Mouse (Mus musculus): ENCODE measurements at regions not wholly inside any gene's neighbourhood (a gene's known extent, or its start where the extent isn't known, plus 50 kb on each side); places are given as distances from the start of the nearest gene placed in this dataset.

DNA sequence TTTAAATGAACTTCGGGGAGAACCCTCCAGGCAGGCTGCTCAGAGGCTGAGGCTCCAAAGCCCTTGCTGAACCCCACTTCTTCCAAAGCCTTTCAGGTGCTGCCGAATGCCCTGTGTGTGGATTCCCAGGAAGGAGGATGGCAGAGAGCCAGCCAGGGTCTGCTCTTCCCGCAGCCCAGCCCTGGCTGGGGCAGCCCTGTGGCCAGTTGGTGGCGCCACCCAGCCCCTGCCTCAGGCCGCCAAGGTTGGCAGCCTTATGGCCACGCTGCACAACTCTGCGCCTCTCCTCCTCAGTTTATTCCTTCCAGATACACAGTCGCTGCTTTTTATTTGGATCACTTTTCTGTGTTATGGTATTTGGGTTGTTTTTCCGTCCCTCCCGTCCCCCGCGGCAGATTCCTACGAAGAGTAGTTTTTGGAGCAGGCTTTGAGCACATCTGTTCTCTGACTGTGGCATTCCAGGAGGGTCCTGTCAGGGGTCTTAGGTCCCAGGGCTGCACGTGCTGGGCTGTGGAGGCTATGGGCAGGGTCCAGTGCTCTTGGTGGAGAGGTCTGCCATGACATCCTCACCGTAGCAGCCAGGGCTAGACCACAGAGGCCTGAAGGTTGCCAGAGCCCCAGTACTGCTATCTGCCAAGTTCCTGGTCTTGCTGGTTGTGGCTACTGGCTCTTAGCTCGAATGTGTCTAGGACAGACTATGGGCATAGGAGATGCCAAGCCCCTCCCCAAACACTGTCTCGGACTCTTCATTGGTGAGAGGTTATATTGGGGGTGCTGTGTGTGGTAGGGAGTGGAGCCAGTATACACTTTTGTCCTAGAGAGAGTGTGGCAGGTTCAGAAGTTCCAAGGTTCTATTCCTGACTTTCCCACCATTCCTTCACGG is 101.5 kb upstream of the Vps8 start:
- no peak for DNase-seq

DNA sequence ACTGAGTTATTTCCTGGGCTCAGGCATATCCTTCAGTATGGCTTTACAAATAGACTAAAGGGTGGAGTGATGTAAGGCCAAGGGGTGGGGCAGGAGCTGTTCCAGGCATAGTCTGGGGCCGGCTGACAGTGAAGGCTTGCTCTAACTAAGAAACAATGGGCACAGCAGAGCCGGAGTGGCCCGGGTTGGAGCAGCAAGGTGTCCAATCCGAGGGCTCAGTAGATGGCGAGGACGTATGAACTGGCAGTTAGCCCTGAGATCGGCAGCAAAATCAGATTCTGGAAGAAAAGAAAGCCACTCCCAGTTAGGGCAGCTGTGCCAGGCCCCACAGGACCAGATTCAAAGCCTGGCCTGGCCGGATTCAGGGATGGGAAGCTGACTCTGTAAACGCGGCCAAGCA is 100.5 kb upstream of the Vps8 start:
- no peak for DNase-seq

DNA sequence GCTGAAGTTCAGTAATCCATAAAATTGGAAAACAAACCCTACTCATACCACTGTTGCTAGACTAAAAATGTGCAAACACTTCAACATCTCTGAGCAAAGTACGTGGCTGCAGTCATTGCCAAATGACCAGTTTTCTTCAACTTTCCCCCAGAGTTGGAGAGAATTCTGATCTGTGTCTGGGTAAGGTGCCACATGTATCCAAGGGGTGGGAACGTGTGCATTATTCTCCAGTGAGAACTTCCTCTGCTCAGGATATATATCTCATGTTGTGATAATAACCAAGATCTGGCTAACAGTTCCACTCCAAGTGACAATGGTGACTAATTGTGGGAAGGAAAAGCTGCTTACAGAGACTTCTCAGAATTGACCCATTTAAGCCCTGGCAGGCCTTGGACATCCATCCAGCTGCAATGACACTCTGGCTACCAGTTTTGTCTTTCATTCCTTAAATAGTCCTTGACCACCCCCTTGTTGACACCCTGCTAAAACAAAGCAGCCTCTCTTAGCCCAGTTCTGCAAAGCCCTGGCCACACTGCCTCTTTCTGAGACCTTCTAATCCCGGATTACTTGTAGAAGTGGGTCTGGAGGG is 99.4 kb upstream of the Vps8 start:
- no peak for DNase-seq

DNA sequence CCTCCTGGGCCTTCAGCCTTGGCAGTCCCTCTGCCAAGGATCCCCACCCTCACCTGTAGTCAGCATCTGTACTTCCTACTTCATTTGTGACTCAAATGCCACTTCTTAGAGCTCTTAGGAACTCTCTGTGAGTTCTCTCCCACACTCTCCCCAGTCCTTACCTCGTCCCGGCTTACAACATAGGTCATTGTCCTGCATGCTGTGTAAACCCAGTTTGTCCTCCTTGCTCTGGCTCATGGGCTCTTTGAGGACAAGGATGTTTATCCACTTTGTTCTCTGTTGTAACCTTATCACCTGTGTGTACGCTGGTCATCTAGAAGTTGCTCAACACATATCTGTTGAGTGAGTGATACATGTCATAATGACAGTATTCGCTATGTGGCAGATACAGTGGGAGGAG is 94.9 kb upstream of the Vps8 start:
- no peak for DNase-seq

DNA sequence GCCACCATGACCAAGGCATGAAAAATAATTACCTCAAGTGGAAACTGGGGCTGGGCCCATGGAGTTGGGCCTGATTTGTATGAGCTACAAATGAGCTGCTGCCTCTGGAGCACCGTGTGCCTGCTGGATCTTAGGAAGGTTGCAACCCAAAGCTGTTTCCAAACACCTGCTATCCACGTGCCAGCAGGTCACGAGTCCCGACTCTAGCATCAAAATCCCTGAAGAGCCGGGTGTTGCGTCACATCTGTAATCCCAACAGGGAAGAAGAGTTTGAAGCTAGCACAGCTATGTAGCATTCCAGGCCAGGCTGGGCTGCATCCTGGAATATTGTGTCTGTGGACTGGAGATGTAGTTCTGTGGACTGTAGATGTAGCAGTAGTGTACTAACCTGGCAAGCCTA is 93.7 kb upstream of the Vps8 start:
- DNase-seq = no peak

DNA sequence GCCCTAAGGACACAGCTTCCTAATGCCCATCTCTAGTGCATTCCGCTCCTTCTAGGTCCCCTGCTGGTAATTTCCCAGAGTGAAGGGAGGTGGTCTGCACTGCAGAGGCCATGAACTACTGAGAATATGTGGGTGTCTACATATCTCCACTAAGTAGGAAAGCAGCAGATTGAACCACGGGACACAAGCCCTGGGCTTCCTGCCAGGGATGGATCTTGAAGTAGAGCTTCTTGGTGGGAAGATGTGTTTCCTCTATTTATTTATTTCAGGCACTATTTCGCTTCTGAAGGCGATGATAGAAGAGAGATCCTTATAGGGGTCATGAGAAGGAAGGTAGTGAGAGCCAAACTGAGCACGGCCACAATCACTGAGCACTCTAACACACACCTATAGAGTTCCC is 91.7 kb upstream of the Vps8 start:
- DNase-seq = no peak

DNA sequence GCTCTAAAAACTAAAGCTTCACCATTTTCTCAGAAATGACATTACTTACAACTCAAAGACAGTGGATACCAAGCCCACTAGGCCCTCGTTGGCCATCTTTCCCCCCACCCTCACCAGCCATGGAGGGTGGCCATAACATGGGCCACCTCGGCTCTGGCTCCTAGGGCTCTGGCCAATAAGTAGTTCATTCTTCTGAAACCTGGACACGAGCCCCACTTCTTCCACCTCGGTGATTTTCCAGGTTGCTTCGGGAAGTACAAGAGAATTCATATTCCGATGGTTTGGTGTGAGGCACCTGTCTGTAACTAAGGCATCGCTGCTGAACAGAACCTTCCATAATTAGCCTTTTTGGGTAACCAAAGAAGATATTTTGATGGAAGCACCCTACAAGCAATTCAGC is 90.5 kb upstream of the Vps8 start:
- DNase-seq = peak in 1 of 2 experiments; percentile 8

DNA sequence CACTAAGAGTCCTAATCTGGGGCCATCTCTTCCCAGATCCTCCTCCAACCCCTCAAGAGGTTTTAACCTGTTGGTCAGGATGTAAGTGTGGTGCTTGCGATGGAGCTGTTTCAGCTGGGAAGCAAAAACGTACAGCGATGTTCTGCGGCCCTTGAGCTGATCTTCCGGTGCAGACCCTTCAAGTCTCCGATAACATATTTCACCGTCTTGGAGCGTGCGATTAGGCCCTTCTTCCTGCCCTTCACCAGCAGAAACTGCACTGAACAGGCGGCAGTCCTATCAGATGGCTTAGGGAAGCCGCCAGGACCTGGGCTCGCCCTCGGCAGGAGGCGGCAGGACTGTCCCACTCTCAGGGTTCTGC is 90.1 kb upstream of the Vps8 start:
- no peak for DNase-seq

DNA sequence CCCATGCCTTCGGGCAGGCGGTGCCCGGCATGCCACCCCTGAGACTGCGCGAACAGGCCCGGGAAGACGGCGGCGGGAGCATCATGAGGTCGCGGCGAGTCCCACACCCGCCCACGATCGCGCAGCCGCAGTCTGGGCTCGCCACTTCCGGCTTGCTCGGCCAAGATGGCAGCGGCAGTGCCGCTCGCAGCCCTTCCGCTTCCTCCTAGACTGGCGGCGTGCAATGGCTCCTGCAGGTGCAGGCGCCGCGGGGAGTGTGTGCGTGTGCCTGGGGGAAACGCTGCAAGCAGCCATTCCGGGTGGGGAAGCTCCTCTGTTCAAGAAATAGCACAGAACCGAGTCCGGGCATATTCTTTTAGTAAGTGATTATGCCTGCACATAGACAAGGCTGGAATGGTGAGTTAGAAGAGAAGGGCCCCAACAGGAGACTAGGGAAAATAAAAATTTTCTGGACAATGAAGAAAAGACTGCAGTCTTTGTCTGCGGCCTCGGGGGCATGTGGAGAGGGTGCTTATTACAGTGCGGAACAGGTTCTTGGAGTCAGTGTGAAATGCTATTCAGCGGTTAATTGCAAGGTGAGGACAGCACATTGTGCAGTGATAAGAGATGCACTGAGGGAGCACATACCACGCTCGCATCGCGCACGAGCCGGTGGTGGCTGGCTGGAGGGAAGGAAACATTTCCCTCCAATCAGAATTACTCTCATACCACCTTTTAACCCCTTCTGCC is 89.5 kb upstream of the Vps8 start:
- peak; percentile 93 to 95 for DNase-seq

DNA sequence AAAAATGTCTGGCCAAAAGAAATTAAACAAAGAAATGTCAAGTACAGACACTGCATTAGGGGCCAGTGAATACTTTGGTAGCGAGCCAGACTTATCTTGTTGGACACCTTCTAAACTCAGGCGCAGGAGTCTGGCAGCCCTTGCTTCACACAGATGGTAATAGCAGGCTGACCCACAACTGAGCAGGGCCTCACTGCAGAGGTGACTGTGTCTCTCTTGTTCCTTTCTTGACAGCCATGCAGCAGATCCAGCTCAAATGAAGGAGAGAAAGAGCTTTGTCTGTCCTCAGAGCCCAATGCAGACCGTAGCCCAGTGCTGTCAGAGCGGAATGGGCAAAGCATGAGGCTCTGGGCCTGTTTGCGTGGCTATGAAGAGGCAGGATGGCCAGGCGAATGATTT is 83.9 kb upstream of the Vps8 start:
- DNase-seq = no peak

DNA sequence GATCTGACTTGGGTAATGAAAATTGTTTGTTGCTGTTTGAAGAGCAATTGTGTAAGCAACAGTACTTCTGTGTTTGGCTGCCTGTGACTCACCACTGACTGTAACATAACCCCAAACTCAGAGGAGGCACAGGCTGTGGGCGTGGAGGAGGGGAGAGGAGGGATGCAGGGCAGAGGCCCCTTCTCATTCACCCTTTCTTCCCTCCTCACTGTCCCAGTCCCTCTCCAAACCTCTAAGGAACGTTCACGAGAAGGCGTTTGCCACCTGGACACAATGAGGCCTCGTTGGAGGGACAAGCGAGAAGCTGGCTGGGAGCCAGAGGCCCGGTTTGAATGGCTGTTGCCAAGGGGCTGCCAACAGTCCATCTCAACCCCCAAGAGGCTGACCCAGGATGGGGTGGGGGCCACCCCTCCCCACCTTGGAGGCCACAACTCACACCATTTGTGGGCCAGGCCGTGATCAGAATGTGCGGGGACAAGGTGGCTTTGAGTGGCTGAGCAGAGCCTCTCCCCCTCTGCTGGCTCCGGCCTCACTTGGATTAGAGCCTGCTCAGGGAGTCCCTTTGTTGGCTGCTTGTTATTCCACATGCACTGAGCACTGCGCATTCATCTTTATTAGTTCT is 83.3 kb upstream of the Vps8 start:
- no peak for DNase-seq

DNA sequence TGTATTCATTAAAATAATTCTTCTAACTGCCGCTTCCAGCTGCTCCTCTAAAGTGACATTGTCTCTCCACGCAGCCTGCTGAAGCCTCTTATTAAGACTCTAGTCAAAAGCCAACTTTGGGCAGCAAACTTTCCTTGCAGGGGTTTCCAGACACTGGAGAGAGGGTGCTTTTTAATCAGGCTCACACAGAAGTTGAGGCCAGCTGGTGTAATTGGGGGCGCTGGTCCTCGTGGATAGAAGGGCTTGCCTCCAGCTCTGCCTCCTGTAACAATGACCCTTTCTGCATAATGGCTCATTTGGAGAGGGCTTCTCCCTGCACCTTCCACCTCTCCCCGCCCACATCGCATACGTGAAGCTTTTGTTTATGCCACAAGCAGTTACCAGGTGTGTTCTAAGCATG is 82.8 kb upstream of the Vps8 start:
- DNase-seq = no peak

DNA sequence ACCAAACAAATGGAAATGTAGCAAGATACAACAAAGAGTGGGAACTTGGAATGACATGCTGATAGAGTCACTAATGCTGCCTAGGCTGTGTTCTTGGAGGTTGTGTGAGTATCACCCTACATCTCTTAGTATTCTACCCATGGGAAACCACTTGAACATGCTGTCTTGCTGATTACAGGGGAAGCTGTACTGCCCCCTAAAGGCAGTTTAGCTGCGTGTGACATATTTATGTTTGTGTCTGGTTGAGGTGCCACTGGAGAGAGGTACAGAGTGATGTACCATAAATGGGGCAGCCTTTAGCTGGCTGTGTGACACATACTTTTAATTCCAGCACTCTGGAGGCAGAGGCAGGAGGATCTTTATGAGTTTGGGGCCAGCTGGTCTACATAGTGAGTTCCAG is 73.0 kb upstream of the Vps8 start:
- no peak for DNase-seq

DNA sequence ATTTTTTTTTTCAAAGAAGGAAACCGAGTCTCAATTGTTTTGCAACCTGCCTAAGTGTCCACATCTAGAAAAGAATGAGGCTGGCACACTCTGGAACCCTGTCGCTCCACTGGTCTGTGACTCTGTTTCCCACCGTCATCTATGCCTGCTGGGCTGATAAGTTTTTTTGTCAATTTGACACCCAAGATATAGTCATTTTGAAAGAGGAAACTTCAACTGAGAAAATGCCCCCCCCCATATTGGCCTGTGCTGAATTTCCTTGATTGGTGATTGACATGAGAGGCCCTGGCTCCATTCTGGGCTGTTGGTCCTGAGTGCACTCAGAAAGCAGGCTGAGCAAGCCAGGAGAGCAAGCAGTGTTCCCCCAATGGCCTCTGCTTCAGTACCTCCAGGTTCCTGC is 71.6 kb upstream of the Vps8 start:
- DNase-seq = no peak

DNA sequence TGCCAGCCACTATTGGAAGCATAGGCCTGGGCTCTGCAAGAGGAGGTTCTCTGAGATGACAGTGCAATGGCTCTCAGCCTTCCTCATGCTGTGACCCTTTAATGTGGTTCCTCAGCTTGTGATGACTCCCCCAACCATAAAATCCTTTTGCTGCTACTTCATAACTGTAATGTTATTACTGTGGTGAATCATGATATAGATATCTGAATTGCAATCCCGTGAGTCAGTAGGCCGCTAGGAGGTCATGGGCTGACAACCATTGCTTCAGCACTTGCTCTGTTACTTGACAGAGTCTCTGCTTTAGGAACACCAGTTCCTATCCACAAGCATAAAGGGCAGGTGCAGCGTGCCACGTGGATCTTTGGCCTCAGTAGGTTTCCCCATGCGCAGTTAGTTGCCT is 69.8 kb upstream of the Vps8 start:
- DNase-seq = no peak

DNA sequence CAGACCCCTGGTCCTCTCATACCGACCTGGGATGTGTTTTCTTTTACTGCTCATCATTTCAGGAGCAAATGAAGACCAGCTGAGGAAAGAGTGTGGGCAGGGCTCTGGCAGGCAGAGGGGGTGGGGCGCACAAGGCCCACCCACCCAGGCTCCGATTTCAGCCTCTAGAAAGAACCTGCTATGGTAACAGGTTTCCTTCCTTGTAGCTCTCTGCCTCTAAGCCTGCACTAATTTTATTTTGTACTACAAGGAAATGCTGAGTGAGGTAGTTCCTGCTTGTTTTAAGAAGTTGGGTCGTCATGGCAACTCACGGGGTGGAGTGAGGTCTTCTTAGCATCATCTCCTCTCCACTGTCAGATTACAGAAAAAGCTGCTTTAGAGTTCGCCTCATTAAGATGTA is 69.4 kb upstream of the Vps8 start:
- no peak for DNase-seq

DNA sequence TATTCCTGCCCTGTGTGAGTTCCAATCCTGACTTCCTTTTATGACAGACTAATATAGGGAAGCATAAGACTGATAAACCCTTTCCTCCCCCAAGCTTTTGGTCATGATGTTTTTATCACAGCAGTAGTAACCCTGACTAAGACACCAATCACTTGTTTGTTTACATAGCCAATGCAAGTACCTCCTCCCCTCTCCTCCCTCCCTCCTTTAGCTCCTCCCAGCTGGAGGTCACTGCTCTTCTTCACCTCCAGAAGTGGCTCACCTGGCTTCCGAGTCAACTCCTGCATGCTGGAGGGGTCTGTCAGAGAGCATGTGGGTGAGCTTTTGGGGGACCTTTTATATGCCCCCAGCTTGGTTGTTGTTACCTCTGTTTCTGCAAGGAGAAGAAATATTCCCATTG is 67.3 kb upstream of the Vps8 start:
- DNase-seq = no peak

DNA sequence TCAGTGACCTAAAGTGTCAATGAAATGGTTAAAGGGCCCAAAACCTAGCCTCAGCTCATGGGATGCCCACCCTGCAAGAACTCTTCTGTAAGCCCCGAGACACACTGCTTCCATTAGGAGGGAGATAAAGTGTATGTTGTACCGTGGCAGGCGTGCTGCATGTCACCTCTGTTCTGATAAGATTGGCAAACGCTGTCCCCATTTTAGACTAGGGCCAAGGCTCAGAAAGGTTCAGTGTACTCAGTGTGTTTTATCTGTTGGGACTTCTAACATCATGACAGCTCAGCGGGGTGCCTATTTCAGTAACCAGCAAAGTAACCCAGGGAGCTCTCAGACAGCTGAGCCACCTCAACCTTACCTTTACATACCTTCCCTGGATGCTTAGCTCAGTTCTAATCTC is 65.5 kb upstream of the Vps8 start:
- no peak for DNase-seq

DNA sequence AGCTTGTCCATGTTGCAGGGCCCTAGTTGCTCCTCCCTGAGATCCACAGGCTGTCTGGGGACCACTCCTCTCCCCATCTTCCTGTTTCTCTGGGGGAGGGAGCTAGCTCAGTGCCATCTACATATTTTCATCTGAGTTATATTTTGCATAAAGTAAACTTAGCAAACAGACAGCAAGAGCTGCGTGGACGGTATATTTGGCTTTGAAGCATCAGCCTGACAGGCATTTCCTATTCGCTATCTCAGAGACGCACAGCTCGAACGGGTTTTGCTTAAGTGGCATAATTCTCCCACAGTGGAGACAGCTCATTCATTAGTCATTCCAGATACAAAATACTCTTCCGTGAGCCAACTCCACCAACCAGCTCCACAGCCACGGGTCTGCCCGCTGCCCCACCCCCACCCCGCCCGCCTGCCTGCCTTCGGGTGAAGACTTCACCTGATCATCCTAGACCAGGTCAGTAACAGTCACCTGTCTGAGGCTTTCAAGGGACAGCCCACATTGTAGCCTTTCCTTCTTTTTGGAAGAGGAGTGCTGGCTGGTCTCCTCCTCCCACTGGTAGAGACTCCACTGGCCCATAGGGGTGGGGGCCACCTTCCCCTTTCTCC is 64.5 kb upstream of the Vps8 start:
- no peak for DNase-seq

DNA sequence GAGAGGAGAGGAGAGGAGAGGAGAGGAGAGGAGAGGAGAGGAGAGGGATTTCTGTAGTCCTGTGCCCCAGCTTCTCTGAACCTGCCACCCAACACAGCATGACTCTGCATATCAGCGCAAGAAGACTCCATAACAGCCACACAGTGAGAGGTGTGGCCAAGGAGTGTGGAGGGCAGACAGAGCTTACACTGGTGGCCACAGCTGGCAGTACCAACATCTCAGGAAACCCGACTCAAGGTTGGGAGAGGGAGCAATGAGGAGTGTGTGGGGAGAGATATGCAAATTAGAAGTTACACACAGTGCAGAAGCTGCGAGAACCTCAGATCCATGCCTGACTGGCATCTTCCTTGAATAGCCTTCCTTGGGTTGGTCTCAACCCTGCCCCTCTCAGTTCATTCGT is 63.5 kb upstream of the Vps8 start:
- no peak for DNase-seq

DNA sequence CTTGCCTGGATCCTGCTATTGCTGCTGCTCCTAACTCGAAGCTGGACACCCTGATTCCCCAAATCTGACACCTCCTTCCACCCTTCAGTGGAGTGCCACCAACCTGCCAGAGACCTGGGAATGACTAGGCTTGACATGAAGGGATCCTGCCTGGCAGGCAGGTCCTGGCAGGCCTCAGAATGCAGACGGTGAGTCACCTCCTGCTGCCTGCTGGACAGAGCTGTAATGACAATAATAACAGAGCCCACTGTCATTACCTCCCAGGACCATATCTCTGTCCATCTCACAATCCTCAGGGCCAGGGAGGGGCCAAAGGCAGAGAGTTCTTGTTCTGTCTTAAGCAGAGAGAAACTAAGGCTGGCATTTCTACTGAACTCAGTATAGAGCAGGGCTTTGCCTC is 61.5 kb upstream of the Vps8 start:
- DNase-seq = no peak

DNA sequence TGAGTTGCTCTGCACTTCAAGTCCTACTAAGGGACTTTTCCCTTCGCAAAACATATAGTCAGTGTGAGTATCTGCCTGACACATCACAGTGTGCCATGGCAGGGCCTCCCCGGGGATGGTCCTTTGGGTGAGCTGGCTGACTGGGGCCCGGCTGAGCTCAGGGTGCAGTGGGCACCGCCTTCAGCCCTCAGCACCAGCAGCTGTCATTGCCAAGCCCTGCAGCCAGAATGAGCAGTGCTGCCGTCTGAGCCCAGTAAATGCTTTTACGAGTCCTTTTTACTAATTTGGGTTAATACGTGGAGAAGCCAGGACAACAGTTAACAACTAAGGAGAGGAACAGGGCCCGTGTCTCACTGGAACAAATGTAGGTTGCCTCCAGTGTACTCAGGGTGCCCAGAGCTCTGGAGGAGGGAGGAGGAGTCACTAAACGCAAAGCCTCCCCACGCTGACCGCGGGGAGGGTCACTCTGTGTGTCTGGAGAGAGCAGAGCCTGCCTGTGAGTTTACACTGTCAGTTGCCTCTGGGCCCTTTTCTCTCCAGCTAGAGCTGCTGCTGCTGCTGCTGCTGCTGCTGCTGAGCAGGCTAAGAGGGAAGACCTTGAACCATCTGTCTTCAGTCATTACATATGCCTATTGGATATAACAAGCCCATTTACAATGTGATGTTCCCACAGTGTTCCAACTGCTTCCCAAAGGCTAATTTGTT is 60.1 kb upstream of the Vps8 start:
- DNase-seq = no peak

DNA sequence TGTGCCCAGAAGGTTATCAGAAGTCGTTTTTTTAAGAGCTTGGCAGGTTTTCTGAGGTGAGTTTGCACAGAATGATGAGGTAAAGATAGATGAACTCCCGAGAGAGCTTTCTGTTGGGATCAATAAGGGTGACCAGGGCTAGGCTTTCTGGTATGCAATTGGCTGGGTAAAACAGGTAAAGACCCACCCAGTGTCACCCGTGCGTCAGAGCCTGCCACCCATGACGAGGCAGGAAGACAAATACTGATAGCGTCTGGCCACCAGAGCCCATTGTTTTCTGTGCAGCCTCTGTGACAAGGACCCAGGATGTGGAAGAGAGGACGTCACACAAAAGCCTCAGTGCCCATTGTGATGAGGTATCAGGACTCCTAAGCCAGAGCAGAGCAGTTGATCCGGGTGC is 58.0 kb upstream of the Vps8 start:
- DNase-seq = no peak

All from B cell, adult 2 months (primary cell).